Mouse (Mus musculus) ES-Bruce4 (cell line): ENCODE data around the gene Parp4.

Source experiments
- CTCF ChIP-seq: IDR thresholded peaks from one replicate; pipeline ENCODE4 v1.8.1; 2011; ENCODE audit warnings: low read depth, low read length
- EP300 ChIP-seq: IDR thresholded peaks from 2 replicates; pipeline ENCODE4 v1.6.1; 2011; ENCODE audit warnings: low read depth, low read length; ENCODE audit not compliant: insufficient read depth

DNA sequence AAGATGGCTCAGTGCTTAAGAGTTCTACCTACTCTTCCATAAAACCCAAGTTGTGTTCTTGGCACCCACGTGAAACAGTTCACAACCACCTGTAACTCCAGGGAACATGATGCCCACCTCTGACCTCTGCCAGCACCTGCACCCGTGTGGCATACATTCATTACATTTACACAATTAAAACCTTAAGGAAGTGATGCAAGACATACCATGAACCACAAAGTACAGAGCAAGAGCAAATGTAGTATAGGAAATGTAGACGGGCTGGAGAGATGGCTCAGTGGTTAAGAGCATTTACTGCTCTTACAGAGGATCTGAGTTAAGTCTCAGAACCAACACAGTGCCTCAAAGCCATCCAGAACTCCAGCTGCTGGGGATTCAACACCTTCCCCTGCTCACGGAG, 6.4 kb upstream of the Parp4 start:
- TF ChIP-seq CTCF (no peak), EP300 (no peak)
